Mouse (Mus musculus) monocyte, adult 2 months (primary cell): Measurements from ENCODE around the gene Gm3755.
"Not testable (repeated sequence)": the region's sequence is repeated elsewhere in the genome, so short reads cannot be mapped to it uniquely, and the experiment has no call there.

Experiments used
- DNase-seq, 2 experiments: peaks; one replicate each; pipeline ENCODE4 v3.0.0; 2022; ENCODE audit warnings: low spot score in 2 of 2, low read depth in 1 of 2

Gm3755 gene

GRCm38 (mm10) chr14:7450817-7451216 lies at the start of gene Gm3755:
Gene Gm3755 (minus strand): TSS chr14:7450917.
- not testable (repeated sequence) for DNase-seq

GRCm38 (mm10) chr14:7488731-7489130 lies 38.0 kb upstream of the Gm3755 start:
- DNase-seq, result not testable (repeated sequence)

GRCm38 (mm10) chr14:7483662-7484061 lies 32.9 kb upstream of the Gm3755 start, which contains the start of gene Gm3752:
Gene Gm3752 (minus strand): TSS chr14:7483762.
- DNase-seq, result not testable (repeated sequence)

DNA sequence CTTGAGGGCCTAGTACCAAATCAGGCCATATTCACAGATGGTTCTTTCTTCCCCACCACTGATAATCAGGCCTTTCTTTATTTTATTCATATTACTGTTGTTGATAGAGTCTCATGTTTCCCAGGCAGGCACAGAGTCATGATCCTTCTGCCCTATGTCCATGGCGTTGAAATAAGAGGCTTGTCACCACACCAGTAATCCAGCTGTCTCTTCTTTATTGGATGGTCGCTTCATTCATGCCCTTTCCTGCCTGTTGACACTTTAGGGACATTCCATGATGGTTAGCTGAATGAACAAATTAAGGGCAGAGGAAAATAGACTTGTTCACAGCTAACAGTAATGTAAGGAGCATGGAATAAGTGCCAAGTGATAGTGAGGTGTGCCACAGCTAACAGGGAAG lies 28.2 kb downstream of the Gm3755 start:
- DNase-seq, result not testable (repeated sequence)
